In genomic region chr15:27506127-27506886, GRCm38 (mm10) we compare ENCODE assay signal across 8 mouse cellular contexts. TPM values are rescaled to one million over a fixed set of nuclear protein-coding genes. Genes with fewer than 3 reads are reported as not detected.
A peak's percentile ranks its signal among the peaks of the same experiment; 100 is the strongest.
DNase-seq lines count a peak whose midpoint lies in the region; ATAC-seq and TF ChIP-seq lines count a peak whose summit lies in the region.

No protein-coding gene starts in this region.

- H3K4me1 ChIP-seq in heart, embryonic 13.5 days = peaks cover 85% of the 10 kb centered on the region
- H3K4me1 ChIP-seq in CH12.LX (ENCODE audit: control insufficient read depth in 1 of 2, insufficient read depth in 2 of 2) = peaks cover 0 to 10% of the 10 kb centered on the region in 2 experiments; a peak in 2 of 4 replicates
- H3K4me1 ChIP-seq in liver, embryonic 16.5 days (ENCODE audit: control insufficient read depth, low read depth, low read length) = peaks cover 25% of the 10 kb centered on the region
- H3K4me1 ChIP-seq in limb, embryonic 10.5 days = peaks cover 26% of the 10 kb centered on the region

- TF ChIP-seq POLR2A in CH12.LX (IDR thresholded peaks at IDR 0.05; ENCODE audit: low read depth, low read length) = no peak

- no peaks in the 10 kb centered on the region for H3K27me3 ChIP-seq in heart, embryonic 13.5 days (replicated peaks)
- no peaks in the 10 kb centered on the region for H3K27me3 ChIP-seq in CH12.LX (replicated peaks)
- H3K27me3 ChIP-seq in liver, embryonic 16.5 days (ENCODE audit: control insufficient read depth, insufficient read depth, low read depth, low read length) = no peaks in the 10 kb centered on the region
- H3K27me3 ChIP-seq in limb, embryonic 10.5 days (ENCODE audit: low read depth, poor library complexity, severe bottlenecking) = peaks cover 10% of the 10 kb centered on the region; the same call in 1 of the 2 replicates

- intact Hi-C loops in heart, postnatal 25 days (cut with DNase I) = loop anchor here (2.0 to 5.0 kb wide), 2 partner anchors 32 to 76 kb away; no protein-coding TSS in a partner anchor

- WGBS in heart, embryonic 13.5 days = 25% methylated on average over 5 of the region's 5 CpGs
- WGBS in liver, embryonic 16.5 days (ENCODE audit: insufficient replicate concordance) = 23% methylated on average over 5 of the region's 5 CpGs
- WGBS in limb, embryonic 10.5 days = 57% methylated on average over 5 of the region's 5 CpGs

- DNase-seq in heart, postnatal 25 days (ENCODE audit: low spot score) = no peak
- DNase-seq in CH12.LX (ENCODE audit: extremely low read depth) = no peak
- peak; percentile 60 for DNase-seq in brain, adult 2 months (ENCODE audit: low read depth, low spot score)
- no peak for DNase-seq in limb, embryonic 10.5 days (ENCODE audit: low spot score)
- DNase-seq in spleen, postnatal 36 days (ENCODE audit: low spot score in 2 of 2) = no peak
- no peak for DNase-seq in ovary, postnatal 10 days (ENCODE audit: low spot score)

- no peaks in the 10 kb centered on the region for H3K9me3 ChIP-seq in heart, embryonic 13.5 days
- no peaks in the 10 kb centered on the region for H3K9me3 ChIP-seq in CH12.LX (replicated peaks; ENCODE audit: low read length)
- no peaks in the 10 kb centered on the region for H3K9me3 ChIP-seq in liver, embryonic 16.5 days (replicated peaks; ENCODE audit: control insufficient read depth, low read length)
- H3K9me3 ChIP-seq in limb, embryonic 10.5 days (replicated peaks) = no peaks in the 10 kb centered on the region

- TF ChIP-seq EP300 in CH12.LX (IDR thresholded peaks at IDR 0.05; ENCODE audit: low read length) = no peak

- dilution Hi-C loops in CH12.LX (cut with MboI; ENCODE audit: extremely low pct_ligation_motif_present, extremely low pct_unique_long_range_greater_than_20kb, low sequenced_read_pairs) = no loop called here

- H3K27ac ChIP-seq in heart, embryonic 13.5 days (replicated peaks) = peak overlapping the region; percentile 81
- no peak overlapping the region for H3K27ac ChIP-seq in CH12.LX (ENCODE audit: insufficient read depth, low read depth)
- peak overlapping the region; percentile 40; the same call in 1 of the 2 replicates for H3K27ac ChIP-seq in liver, embryonic 16.5 days (ENCODE audit: low read length)
- H3K27ac ChIP-seq in limb, embryonic 10.5 days = no peak overlapping the region

- peak overlapping the region; percentile 24; the same call in 1 of the 2 replicates for H3K9ac ChIP-seq in heart, embryonic 13.5 days
- no peak overlapping the region for H3K9ac ChIP-seq in CH12.LX (ENCODE audit: insufficient read depth, low read depth)
- H3K9ac ChIP-seq in liver, embryonic 16.5 days (ENCODE audit: low read depth, low read length) = peak overlapping the region; percentile 30

- no peak for TF ChIP-seq RAD21 in CH12.LX (IDR thresholded peaks at IDR 0.05; ENCODE audit: low read depth, low read length)

- H3K4me2 ChIP-seq in heart, embryonic 13.5 days = peak overlapping the region; percentile 22
- H3K4me2 ChIP-seq in CH12.LX (ENCODE audit: insufficient read depth, low read depth, poor library complexity, severe bottlenecking) = no peak overlapping the region
- H3K4me2 ChIP-seq in liver, embryonic 16.5 days (ENCODE audit: low read depth, low read length) = peak overlapping the region; percentile 41

- H3K4me3 ChIP-seq in heart, embryonic 13.5 days = no peak overlapping the region
- H3K4me3 ChIP-seq in CH12.LX (replicated peaks in 1 of 3; ENCODE audit: low read depth in 2 of 3, low read length in 2 of 3, poor library complexity in 1 of 3) = no peak overlapping the region
- H3K4me3 ChIP-seq in liver, embryonic 16.5 days (ENCODE audit: low read depth, low read length) = no peak overlapping the region
- H3K4me3 ChIP-seq in limb, embryonic 10.5 days = no peak overlapping the region

- TF ChIP-seq CTCF in CH12.LX (conservative IDR thresholded peaks at IDR 0.05 in 1 of 2, IDR thresholded peaks at IDR 0.05 in 1 of 2; ENCODE audit: low read depth in 2 of 2, low read length in 2 of 2) = no peak

- H3K36me3 ChIP-seq in heart, embryonic 13.5 days = no peaks in the 10 kb centered on the region
- peaks cover 0 to 2% of the 10 kb centered on the region in 2 experiments for H3K36me3 ChIP-seq in CH12.LX (replicated peaks in 1 of 2; ENCODE audit: control insufficient read depth in 1 of 2, insufficient read depth in 1 of 2, low read length in 1 of 2)
- no peaks in the 10 kb centered on the region for H3K36me3 ChIP-seq in liver, embryonic 16.5 days (ENCODE audit: control insufficient read depth, insufficient read depth)
- no peaks in the 10 kb centered on the region for H3K36me3 ChIP-seq in limb, embryonic 10.5 days

- no peak for ATAC-seq in heart, embryonic 13.5 days (ENCODE audit: extremely low read depth, insufficient number of reproducible peaks, low FRiP score, low TSS enrichment)
- peak; percentile 74 for ATAC-seq in liver, embryonic 16.5 days (ENCODE audit: low read depth)

- no peaks in the 10 kb centered on the region for H3K79me2 ChIP-seq in CH12.LX (replicated peaks; ENCODE audit: control insufficient read depth, extremely low read depth, insufficient read depth, poor library complexity, severe bottlenecking)

- in situ Hi-C loops in CH12.LX (cut with MboI; ENCODE audit: low pct_ligation_motif_present, low pct_unique_long_range_greater_than_20kb, low sequenced_read_pairs) = no loop called here

TF ChIP-seq in CH12.LX, 34 proteins besides CTCF, POLR2A, EP300 and RAD21:
- 0 out of 2 replicates have a peak, but pooled peaks have one; percentile 31 for TF ChIP-seq MAFK (IDR thresholded peaks at IDR 0.05; ENCODE audit: insufficient replicate concordance, low read length)
- no peak for TF ChIP-seq ZMIZ1 (IDR thresholded peaks at IDR 0.05; ENCODE audit: low read depth, low read length)
TF ChIP-seq in CH12.LX: peak in this region for 1.

RNA-seq across cellular contexts. Expression of gene Ank, which starts 39.8 kb away (rescaled TPM):
- polyA plus RNA-seq in heart, embryonic 13.5 days (2015; fragmentation: Nextera tagmentation; extraction: Ambion mirVana) = 9.1 and 10.6 TPM in 2 replicates
- total RNA-seq in heart, postnatal 25 days (2021) = 100 to 1,000 TPM; 174 to 208 TPM
- 2.3 and 4.6 TPM in 2 replicates for total RNA-seq in CH12.LX (2012; rRNA removed)
- total RNA-seq in CH12.LX (2014; rRNA removed) = 6.4 and 8.6 TPM in 2 replicates
- 8.1 and 12.4 TPM in 2 replicates for polyA plus RNA-seq in CH12.LX (2012; ENCODE audit: insufficient read length, low read depth)
- polyA plus RNA-seq in liver, embryonic 16.5 days (2015; fragmentation: Nextera tagmentation; extraction: Ambion mirVana) = 5.9 and 6.6 TPM in 2 replicates
- polyA plus RNA-seq in limb, embryonic 10.5 days (2016; fragmentation: Nextera tagmentation; extraction: Ambion mirVana) = 3.1 and 3.2 TPM in 2 replicates

Comparison
In these comparisons a context has a peak if more than half of its experiments do, and no peak if none do; other contexts are left out.
1. H3K27ac ChIP-seq: peak in heart, embryonic 13.5 days (single experiment) and liver, embryonic 16.5 days (single experiment); none in CH12.LX (single experiment) and limb, embryonic 10.5 days (single experiment).